Mouse (Mus musculus) MN1 (cell line): ENCODE data around the gene Dnali1.

ENCODE experiments used
- DNase-seq: peaks from one replicate; pipeline ENCODE4 v3.0.0-alpha.2; 2016; ENCODE audit warnings: low spot score

The Dnali1 gene

DNA sequence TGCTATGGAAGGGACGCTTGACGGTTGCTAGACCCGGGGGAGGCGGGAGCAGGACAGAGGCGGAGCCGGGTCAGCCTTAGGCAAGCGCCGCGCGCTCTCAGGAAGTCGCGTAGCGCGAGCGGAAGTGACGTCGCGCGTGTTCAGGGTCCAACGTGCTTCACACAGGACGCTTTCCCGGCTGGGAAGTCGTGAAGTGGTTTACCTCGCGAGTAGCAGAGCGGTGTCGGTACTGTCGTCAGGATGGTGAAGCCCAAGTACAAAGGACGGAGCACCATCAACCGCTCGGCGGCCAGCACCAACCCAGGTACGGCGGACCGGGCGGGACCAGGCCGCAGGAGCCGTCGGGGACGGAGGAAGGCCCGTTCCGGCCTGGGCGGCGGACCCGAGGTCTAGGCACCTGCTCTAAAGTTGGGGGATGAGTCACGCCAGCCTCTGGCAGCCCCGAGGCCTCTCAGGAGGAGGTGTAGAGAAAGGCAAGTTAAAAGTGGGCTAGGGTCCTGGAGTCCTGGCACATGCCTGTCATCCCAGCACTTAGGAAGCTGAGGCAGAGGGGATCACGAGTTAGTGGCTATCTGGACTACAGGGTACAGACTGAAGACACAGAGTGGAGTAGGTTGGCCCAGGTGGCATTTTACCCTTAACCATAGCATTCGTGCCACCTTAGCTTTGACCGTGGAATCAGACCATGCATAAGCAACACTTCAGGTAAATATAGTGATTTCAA is 35.5 kb downstream of the Dnali1 start:
- peak; percentile 94 for DNase-seq

DNA sequence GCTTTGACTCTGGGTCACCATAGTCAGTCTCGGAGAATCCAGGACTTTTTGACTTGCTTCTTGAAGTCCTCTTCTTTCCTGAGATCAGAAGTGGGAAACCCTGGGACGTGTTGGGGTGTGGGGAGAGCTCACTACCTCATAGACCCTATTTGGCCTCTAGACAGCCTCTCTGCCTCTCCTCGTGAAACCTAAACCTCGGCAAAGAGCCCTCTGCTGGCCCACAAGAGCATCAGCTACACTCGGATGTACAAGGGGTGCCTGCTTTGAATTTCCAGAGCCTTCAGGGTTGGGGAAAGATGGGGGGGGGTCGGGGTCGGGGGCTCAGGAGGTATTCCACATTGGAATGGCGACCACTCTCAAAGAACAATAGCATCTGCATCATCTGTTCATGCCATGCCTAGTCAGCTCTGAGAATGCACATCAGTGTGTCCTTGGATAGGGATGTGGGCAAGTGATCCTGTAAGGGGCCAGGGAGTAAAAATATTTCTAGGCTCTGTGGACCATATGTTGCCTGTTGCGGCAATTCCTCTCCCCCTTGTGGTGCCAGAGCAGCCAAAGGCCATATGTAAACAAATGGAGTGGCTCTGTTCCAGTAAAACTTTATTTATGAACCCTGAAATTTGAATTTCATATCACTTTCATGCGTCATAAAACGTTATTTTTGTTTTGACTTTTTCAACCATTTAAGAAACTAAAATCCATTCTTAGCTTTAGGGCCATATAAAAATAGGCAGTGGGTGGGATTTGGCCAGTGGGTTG is 44.5 kb downstream of the Dnali1 start:
- no peak for DNase-seq

DNA sequence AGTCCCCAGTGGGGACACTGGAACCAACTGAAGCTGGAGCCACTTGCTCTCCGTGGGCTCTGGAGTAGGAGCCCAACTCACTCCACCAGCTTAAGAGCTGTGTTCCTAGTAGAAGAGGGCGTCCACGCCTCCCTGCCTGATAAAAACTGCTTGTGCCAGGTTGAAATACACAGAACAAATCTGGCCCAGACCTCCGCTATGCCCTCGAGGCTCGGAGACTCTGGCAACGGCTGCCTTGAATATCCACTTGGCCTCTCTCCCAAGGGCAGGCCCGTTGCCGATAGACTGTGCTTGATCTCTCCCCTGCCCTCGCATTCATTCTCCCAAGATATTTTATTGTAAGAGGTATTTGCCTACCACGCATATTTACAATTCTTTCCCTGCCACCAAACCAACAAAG is 48.1 kb downstream of the Dnali1 start:
- no peak for DNase-seq

DNA sequence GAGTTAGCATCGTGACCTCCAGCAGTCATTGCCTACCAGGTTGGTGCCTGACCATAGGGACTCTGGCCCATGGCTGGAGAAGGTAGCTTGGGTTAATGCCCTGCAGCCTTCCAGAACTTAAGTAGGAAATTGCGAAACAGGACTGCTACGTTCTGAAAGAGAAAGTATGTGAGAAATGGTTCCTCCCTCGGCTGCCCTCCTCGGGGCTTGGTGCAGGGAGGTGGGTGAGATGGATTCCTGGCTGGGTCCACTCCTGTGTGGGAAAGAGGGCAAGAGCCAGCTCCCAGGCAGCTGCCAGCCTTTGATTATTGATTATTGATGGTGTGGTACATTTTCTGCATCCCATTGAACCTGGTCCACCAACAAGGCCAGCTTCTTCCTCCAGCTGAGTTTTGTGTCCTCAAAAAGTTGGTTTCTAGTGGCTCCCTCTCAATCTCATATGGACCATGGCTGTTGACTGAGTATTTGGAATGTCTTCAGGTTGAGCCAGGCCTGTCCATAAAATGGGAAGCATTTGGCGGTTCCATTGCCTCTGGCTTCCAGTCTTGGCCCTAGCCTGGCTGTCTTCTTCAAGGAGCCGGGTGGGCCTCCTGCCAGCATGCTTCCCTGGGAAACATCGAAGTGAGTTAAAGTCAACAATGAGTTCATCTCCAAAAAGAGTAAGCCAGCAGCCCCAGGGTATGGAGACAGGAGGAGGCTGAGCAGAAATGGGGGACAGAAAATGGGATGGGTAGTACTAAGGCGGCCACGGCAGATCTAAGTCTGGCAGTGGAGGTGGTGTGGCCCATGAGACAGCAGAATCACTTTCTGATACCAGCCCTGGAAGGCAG is 49.5 kb downstream of the Dnali1 start, which contains the start of gene Gnl2:
Gene Gnl2, plus strand, starts transcription at position 780 of the 830 bp plus-strand sequence.
- no peak for DNase-seq

DNA sequence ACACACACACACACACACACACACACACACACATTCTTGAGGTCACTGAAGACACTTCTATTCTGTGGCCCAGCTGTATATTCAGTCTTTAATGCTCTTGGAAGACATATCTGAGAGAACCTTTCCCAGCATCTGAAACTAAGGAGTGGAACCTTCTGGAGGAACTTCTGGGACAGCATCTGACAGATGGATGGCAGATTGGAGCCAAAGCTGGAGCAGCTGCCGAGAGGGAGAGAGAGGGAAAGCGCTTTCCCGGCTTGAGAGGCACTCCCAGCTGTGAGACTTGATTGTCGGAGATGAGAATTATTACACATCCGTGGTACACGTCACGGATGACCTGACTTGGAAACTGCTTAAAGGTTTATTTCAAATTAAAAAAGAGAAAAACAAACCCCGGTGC is 56.8 kb downstream of the Dnali1 start:
- DNase-seq = no peak

DNA sequence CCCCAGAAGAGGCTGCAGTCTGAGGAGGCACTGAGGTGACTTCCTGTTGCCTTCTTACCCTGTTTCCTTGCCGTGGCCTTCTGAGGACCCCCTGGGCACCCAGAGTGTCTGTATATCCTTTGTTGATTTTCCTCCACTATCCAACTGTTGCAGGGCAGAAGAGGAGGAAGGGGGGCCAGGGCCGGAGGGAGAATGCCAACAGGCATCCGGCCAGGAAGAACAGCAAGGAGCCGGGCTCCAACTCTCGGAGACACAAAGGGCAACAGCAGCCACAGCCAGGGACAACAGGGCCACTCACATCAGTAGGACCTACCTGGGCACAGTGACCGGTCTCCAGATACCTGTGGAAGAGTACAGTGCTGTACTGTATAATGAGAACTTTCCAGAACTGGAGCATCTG is 57.3 kb downstream of the Dnali1 start:
- DNase-seq = no peak

DNA sequence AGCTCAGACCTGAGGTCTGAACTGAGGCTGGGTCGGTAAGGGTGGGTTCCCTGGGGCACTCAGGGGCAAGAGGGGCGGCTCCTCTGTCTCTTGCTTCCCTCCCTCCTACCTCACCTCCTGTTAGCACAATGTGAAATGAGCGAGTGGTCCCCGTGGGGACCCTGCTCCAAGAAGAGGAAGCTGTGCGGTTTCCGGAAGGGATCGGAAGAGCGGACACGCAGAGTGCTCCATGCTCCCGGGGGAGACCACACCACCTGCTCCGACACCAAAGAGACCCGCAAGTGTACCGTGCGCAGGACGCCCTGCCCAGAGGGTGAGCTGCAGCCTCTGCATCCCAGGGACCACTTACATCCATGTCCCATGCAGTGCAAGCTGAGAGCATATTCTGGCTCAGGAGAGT is 58.0 kb downstream of the Dnali1 start:
- DNase-seq = no peak
